Mouse (Mus musculus) ES-Bruce4 (cell line): Measurements from ENCODE around the gene Otud4.

Experiments used
- CTCF ChIP-seq: IDR thresholded peaks from one replicate; pipeline ENCODE4 v1.8.1; 2011; ENCODE audit warnings: low read depth, low read length
- POLR2A ChIP-seq: IDR thresholded peaks from one replicate; pipeline ENCODE4 v1.8.1; 2011; ENCODE audit warnings: low read length; ENCODE audit not compliant: insufficient read depth

DNA sequence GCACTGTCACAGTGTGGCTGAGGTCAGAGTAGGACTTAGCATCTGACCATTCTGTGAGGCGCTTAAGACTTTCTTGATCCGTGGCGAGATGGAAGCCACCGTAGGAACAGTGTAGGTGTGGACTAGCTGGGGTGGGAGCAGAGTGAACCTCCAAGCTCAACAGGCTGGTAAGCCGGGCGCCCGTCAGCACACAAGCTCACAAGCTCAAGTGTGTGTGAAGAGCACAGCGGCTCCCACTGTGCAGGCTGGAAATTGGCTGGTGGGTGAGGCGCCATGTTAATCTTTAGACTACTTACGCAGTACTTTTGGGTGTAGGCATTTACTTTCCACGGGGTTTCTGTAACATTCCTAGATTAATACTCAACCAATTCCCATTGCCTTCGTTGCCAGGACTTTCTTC is 16.1 kb upstream of the Otud4 start:
- TF ChIP-seq CTCF, result no peak
- no peak for TF ChIP-seq POLR2A
